Mouse (Mus musculus) layer of hippocampus, adult 9-11 months (tissue): ENCODE data around the gene Col9a1.

Experiments
- DNase-seq: peaks from one replicate; pipeline ENCODE4 v3.0.0; 2022

Gene Col9a1

GRCm38 (mm10) chr1:24300700-24301099 is 123.3 kb downstream of the Col9a1 start:
- DNase-seq, result no peak
